Mouse (Mus musculus): ENCODE measurements around the gene Leprot. TPM values are rescaled to one million over a fixed set of nuclear protein-coding genes. Genes with fewer than 3 reads are reported as not detected.

Leprot gene
- total RNA-seq (2021), result 10 to 100 TPM; 53.0 to 55.1 TPM

GRCm38 (mm10) chr4:101647196-101647905, at the start of gene Leprot:
Gene Leprot, plus strand, starts transcription at chr4:101647718.
- DNase-seq, result peak; percentile 100

- DNase-seq, result no peak
Observed at GRCm38 (mm10) chr4:101601758-101602157, 45.8 kb upstream of the Leprot start.

GRCm38 (mm10) chr4:101603635-101604034, 43.9 kb upstream of the Leprot start:
- no peak for DNase-seq

GRCm38 (mm10) chr4:101616520-101616919, 31.0 kb upstream of the Leprot start:
- DNase-seq, result no peak

- DNase-seq, result no peak
Observed at GRCm38 (mm10) chr4:101617742-101618141, 29.8 kb upstream of the Leprot start.

- DNase-seq, result no peak
Observed at GRCm38 (mm10) chr4:101620206-101620605, 27.3 kb upstream of the Leprot start.

GRCm38 (mm10) chr4:101621241-101621640, 26.3 kb upstream of the Leprot start:
- no peak for DNase-seq

- DNase-seq, result no peak
Observed at GRCm38 (mm10) chr4:101625278-101625677, 22.2 kb upstream of the Leprot start.

- no peak for DNase-seq
Observed at GRCm38 (mm10) chr4:101635596-101635995, 11.9 kb upstream of the Leprot start.

- no peak for DNase-seq
Observed at GRCm38 (mm10) chr4:101637472-101637871, 10.0 kb upstream of the Leprot start.

- DNase-seq, result no peak
Observed at GRCm38 (mm10) chr4:101640631-101641030, 6.9 kb upstream of the Leprot start.

GRCm38 (mm10) chr4:101642708-101643107, 4.8 kb upstream of the Leprot start:
- DNase-seq, result no peak

GRCm38 (mm10) chr4:101643216-101643615, 4.3 kb upstream of the Leprot start:
- no peak for DNase-seq

GRCm38 (mm10) chr4:101646857-101647195, 692 bp upstream of the Leprot start:
- DNase-seq, result no peak

GRCm38 (mm10) chr4:101647976-101648642, 591 bp downstream of the Leprot start:
- no peak for DNase-seq

- DNase-seq, result no peak
Observed at GRCm38 (mm10) chr4:101648745-101649144, 1.2 kb downstream of the Leprot start.

GRCm38 (mm10) chr4:101650961-101651360, 3.4 kb downstream of the Leprot start:
- DNase-seq, result no peak

GRCm38 (mm10) chr4:101654256-101654655, 6.7 kb downstream of the Leprot start:
- no peak for DNase-seq

- no peak for DNase-seq
Observed at GRCm38 (mm10) chr4:101654788-101655414, 7.4 kb downstream of the Leprot start.

- DNase-seq, result no peak
Observed at GRCm38 (mm10) chr4:101655415-101655790, 7.9 kb downstream of the Leprot start.

- DNase-seq, result no peak
Observed at GRCm38 (mm10) chr4:101656056-101656455, 8.5 kb downstream of the Leprot start.

GRCm38 (mm10) chr4:101656956-101657570, 9.5 kb downstream of the Leprot start:
- no peak for DNase-seq

- DNase-seq, result peak; percentile 63
Observed at GRCm38 (mm10) chr4:101664160-101664750, 16.7 kb downstream of the Leprot start.
